Mouse (Mus musculus) hindbrain, postnatal 0 days (tissue): Measurements from ENCODE around the gene Abca14. TPM values are rescaled to one million over a fixed set of nuclear protein-coding genes. Genes with fewer than 3 reads are reported as not detected.

Source experiments
- ATAC-seq: fragments of 200-750 bp; cut with Nextera tagmentation; 2 replicates; pipeline ENCODE4 v1.8.0; 2017; ENCODE audit warnings: mild to moderate bottlenecking, moderate TSS enrichment, moderate library complexity
- DNase-seq: peaks from one replicate; pipeline ENCODE4 v3.0.0-alpha.2; 2015; ENCODE audit warnings: low spot score
- H3K27ac ChIP-seq: fragments of 300-500 bp; sonication (generic); 2 replicates; pipeline ENCODE4 v1.5.1; 2014; ENCODE audit warnings: mild to moderate bottlenecking
- H3K27me3 ChIP-seq: fragments of 300-500 bp; sonication (generic); 2 replicates; pipeline ENCODE4 v1.6.1; 2014; ENCODE audit warnings: low read length, mixed read lengths; ENCODE audit not compliant: insufficient read depth
- H3K36me3 ChIP-seq: fragments of 300-500 bp; sonication (generic); 2 replicates; pipeline ENCODE4 v1.6.1; 2014; ENCODE audit warnings: low read length, mixed read lengths; ENCODE audit not compliant: insufficient read depth
- H3K4me1 ChIP-seq: fragments of 300-500 bp; sonication (generic); 2 replicates; pipeline ENCODE4 v1.6.1; 2014; ENCODE audit warnings: antibody characterized with exemption, low read length, mixed read lengths; ENCODE audit not compliant: insufficient read depth
- H3K4me2 ChIP-seq: fragments of 300-500 bp; sonication (generic); 2 replicates; pipeline ENCODE4 v1.6.1; 2014; ENCODE audit warnings: low read depth, mild to moderate bottlenecking, low read length, moderate library complexity, mixed read lengths
- H3K4me3 ChIP-seq: fragments of 300-500 bp; sonication (generic); 2 replicates; pipeline ENCODE4 v1.5.1; 2014; ENCODE audit warnings: low read length
- H3K9ac ChIP-seq: fragments of 300-500 bp; sonication (generic); replicated peaks from 2 replicates; pipeline ENCODE4 v1.6.1; 2014; ENCODE audit warnings: mild to moderate bottlenecking, low read length, moderate library complexity, mixed read lengths
- H3K9me3 ChIP-seq: fragments of 300-500 bp; sonication (generic); 2 replicates; pipeline ENCODE4 v1.6.1; 2016; ENCODE audit warnings: low read length, mixed read lengths
- CTCF ChIP-seq: IDR thresholded peaks from 2 replicates; pipeline ENCODE4 v1.5.1; 2016; ENCODE audit warnings: antibody characterized with exemption, control low read depth, low read depth
- WGBS: fragments of 180-500 bp; shearing (Covaris S2); extraction: QIAGEN DNeasy Blood & Tissue Kit; methylation state at CpG from one replicate; pipeline ENCODE4 v1.1.7; 2014; 5-methylcytosine and 5-hydroxymethylcytosine counted together
- polyA plus RNA-seq: library from polyadenylated mRNA; unstranded; fragments of >200 nt; fragmentation: Nextera tagmentation; extraction: Ambion mirVana; gene quantifications from 2 replicates; pipeline ENCODE4 v1.2.1, GENCODE M21; 2015
- total RNA-seq: library from RNA; depleted of rRNA; stranded (reverse); fragments of >200 nt; gene quantifications from 2 replicates; pipeline ENCODE4 v1.2.3, GENCODE M21; 2014; rRNA removed

Abca14 gene
- not detected in 2 replicates for total RNA-seq
- not detected in 2 replicates for polyA plus RNA-seq

DNA sequence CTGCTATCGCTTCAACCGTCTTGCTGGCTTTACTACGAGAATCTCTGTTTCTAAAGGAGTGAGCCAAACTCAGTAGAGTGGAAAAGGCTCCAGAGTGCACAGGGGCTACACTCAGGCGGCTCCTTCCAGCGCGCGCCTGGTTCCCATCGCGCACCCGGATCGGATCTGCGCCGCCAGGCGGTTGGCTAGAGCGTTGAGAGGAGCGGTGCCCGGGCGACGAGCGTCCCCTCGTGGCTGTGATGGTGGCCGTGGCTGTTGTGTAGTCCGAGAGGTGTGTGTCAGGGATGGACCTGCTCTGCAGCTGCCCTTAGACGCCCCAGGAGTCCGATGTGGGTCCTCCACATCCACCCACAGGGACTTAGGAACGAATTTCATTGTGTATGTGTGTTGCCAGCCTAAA is at the start of gene Abca14:
TSS of gene Abca14 (plus strand) at position 173 of the 400 bp plus-strand sequence.
- no peak within 1 kb of the TSS for H3K4me2 ChIP-seq
- H3K9me3 ChIP-seq = no peaks in the 10 kb centered on the region
- H3K9ac ChIP-seq = no peak within 1 kb of the TSS
- TF ChIP-seq CTCF = peak; percentile 99
- H3K4me1 ChIP-seq = no peaks in the 10 kb centered on the region
- no peaks in the 10 kb centered on the region for H3K27me3 ChIP-seq
- no peak within 1 kb of the TSS for H3K4me3 ChIP-seq
- DNase-seq (peak; percentile 87), ATAC-seq (peak; percentile 88)
- no peaks in the 10 kb centered on the region for H3K36me3 ChIP-seq
- H3K27ac ChIP-seq = no peak within 1 kb of the TSS
- 3% methylated on average over 26 of the region's 26 CpGs for WGBS

- Histone ChIP-seq H3K4me3 (no peak overlapping the region), H3K27ac (no peak overlapping the region), H3K9me3 (no peaks in the 10 kb centered on the region), H3K4me2 (no peak overlapping the region), H3K9ac (no peak overlapping the region), H3K36me3 (no peaks in the 10 kb centered on the region), H3K27me3 (no peaks in the 10 kb centered on the region), H3K4me1 (peaks cover 6% of the 10 kb centered on the region; the same call in 1 of the 2 replicates)
- TF ChIP-seq CTCF = no peak
- no peak for DNase-seq
- no peak for ATAC-seq
- 15% methylated on average over 2 of the region's 2 CpGs for WGBS
Observed at GRCm38 (mm10) chr7:120156841-120157409, 46.8 kb upstream of the Abca14 start.

GRCm38 (mm10) chr7:120157575-120158061 is 46.1 kb upstream of the Abca14 start:
- no peak for ATAC-seq
- H3K4me2 ChIP-seq = no peak overlapping the region
- H3K9me3 ChIP-seq = no peaks in the 10 kb centered on the region
- H3K36me3 ChIP-seq = no peaks in the 10 kb centered on the region
- H3K4me3 ChIP-seq = no peak overlapping the region
- no peaks in the 10 kb centered on the region for H3K27me3 ChIP-seq
- no peak overlapping the region for H3K27ac ChIP-seq
- WGBS = 36% methylated on average over 5 of the region's 5 CpGs
- no peak for TF ChIP-seq CTCF
- peaks cover 6% of the 10 kb centered on the region; the same call in 1 of the 2 replicates for H3K4me1 ChIP-seq
- DNase-seq = peak; percentile 10
- H3K9ac ChIP-seq = no peak overlapping the region

DNA sequence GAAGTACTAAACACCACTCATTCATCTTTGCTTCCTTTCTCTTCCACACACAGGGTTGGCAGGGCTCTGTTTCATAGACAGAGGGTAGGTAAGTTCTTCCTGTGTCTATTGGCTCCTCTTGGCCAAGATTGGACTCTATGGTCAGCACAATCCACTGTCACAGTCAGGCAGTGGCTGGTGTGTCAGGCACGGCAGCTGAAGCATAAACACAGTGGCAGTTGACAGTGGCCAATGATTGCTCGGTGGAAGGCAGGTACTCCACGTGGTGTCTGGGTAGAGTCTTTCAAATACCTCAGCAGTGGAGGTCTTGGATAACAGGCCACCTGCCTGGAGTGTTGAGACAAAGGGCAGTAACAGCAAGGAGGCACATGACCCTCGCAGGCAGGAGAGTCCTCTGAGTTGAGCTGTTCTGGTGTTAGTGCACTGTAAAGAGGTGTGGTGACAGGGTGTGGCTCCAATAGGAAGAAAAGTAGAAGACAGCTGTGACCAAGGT is 45.6 kb upstream of the Abca14 start:
- 36% methylated on average over 4 of the region's 4 CpGs for WGBS
- Histone ChIP-seq H3K9me3 (no peaks in the 10 kb centered on the region), H3K27ac (no peak overlapping the region), H3K27me3 (no peaks in the 10 kb centered on the region), H3K36me3 (no peaks in the 10 kb centered on the region), H3K4me3 (no peak overlapping the region), H3K9ac (no peak overlapping the region), H3K4me2 (no peak overlapping the region), H3K4me1 (peaks cover 6% of the 10 kb centered on the region; the same call in 1 of the 2 replicates)
- ATAC-seq (no peak), DNase-seq (no peak)
- no peak for TF ChIP-seq CTCF

DNA sequence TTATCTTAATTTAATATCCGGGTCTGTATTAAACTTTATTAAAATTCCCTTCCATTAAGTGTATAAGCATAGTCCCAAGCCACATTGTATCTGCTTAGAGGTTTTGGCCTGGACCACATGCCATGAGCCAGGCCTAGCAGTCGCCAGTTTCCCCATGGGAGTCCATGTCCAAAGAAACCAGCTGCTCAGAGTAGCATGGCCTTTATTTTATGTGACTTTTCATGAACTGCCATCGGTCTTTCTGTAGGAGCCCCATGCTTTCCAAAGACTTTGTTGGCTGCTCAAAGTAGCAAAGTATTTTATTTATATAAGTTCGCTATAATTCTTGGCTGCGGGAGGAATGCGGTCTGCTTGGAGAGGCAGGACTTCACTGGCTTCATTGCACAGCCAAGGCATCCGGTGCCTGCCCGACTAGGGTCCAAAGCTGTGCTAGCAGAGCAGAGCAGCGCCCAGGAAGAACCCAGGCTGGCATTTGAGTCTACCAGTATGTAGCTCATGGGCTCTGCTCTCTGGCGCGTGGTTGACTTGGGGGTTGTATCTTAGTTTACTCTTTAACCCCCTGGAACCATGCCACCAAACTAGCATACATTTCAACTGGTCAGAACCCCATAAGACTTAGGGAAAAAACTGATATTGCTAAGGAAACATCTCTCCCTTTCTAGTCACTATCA is 40.0 kb upstream of the Abca14 start:
- no peak overlapping the region for H3K27ac ChIP-seq
- H3K4me2 ChIP-seq = no peak overlapping the region
- no peak for TF ChIP-seq CTCF
- ATAC-seq (no peak), DNase-seq (no peak)
- no peak overlapping the region for H3K4me3 ChIP-seq
- H3K27me3 ChIP-seq = no peaks in the 10 kb centered on the region
- WGBS = 81% methylated on average over 11 of the region's 11 CpGs
- H3K4me1 ChIP-seq = no peaks in the 10 kb centered on the region
- no peak overlapping the region for H3K9ac ChIP-seq
- H3K36me3 ChIP-seq = no peaks in the 10 kb centered on the region
- H3K9me3 ChIP-seq = no peaks in the 10 kb centered on the region

DNA sequence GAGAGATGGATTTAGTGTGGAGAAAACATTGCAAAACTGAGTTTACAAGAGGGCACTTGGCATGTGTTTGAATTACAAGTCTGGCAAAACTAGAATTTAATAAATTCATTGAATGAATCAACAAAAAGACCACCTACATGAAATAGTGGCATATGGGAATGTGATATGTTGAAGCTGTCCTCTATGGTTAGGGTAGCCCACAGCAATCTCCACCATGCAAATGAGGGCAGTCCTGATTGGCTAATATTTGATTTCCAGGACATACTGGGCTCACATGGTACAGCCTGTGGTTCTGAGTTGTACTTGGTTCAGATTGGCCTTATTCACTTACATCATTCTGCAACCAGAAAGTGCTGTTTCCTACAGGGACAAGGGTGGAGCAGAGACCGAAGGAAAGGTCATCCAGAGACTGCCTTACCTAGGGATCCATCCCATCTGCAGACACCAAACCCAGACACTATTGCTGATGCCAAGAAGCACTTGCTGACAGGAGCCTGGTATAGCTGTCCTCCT is 31.5 kb upstream of the Abca14 start:
- WGBS = 90% methylated on average over 1 of the region's 1 CpGs
- no peak overlapping the region for H3K9ac ChIP-seq
- H3K4me2 ChIP-seq = no peak overlapping the region
- H3K4me1 ChIP-seq = no peaks in the 10 kb centered on the region
- no peak for ATAC-seq
- H3K9me3 ChIP-seq = no peaks in the 10 kb centered on the region
- TF ChIP-seq CTCF = no peak
- no peak overlapping the region for H3K27ac ChIP-seq
- no peak for DNase-seq
- H3K27me3 ChIP-seq = no peaks in the 10 kb centered on the region
- no peak overlapping the region for H3K4me3 ChIP-seq
- H3K36me3 ChIP-seq = no peaks in the 10 kb centered on the region
